Mouse (Mus musculus): ENCODE results near the gene Frg2f1. TPM values are rescaled to one million over a fixed set of nuclear protein-coding genes. Genes with fewer than 3 reads are reported as not detected.
"Not testable (repeated sequence)": the region's sequence is repeated elsewhere in the genome, so short reads cannot be mapped to it uniquely, and the experiment has no call there.

Gene Frg2f1
- polyA plus RNA-seq, 1 experiment from 2014 or later, result 10.4 TPM

DNA sequence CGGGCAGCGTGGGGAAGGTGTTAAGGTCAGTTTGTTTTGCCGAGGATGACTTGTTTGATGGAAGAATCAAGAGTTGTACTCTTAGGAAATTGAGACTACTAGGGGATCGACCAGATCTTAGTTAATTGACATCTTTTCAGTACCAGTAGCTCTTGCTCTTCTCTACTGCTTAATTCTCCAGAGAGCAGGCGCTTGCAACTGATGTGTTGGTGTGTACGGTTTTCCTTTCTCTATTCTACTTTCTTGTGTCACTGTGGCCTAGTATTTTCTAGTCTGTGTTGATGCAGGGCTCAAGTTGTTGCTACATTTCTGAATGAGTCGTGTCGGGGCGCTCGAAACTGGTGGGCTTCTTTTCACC lies 1.2 kb upstream of the Frg2f1 start:
- no peak for ATAC-seq (ENCODE audit: low read depth)
- Histone ChIP-seq H3K9ac (replicated peaks; ENCODE audit: low read depth, low read length) (peak overlapping the region; percentile 94), H3K27me3 (ENCODE audit: control insufficient read depth, insufficient read depth, low read length) (no peaks in the 10 kb centered on the region), H3K4me2 (ENCODE audit: low read depth, low read length) (peak overlapping the region; percentile 76), H3K27ac (ENCODE audit: low read depth, low read length) (peak overlapping the region; percentile 97), H3K9me3 (ENCODE audit: control insufficient read depth, low read length) (no peaks in the 10 kb centered on the region), H3K36me3 (ENCODE audit: control insufficient read depth, insufficient read depth, low read length) (no peaks in the 10 kb centered on the region), H3K4me3 (ENCODE audit: low read depth, low read length) (peak overlapping the region; percentile 96), H3K4me1 (ENCODE audit: control insufficient read depth, insufficient read depth, low read length) (peaks cover 6% of the 10 kb centered on the region; the same call in 1 of the 2 replicates)
- WGBS, result 7% methylated on average over 10 of the region's 10 CpGs

DNA sequence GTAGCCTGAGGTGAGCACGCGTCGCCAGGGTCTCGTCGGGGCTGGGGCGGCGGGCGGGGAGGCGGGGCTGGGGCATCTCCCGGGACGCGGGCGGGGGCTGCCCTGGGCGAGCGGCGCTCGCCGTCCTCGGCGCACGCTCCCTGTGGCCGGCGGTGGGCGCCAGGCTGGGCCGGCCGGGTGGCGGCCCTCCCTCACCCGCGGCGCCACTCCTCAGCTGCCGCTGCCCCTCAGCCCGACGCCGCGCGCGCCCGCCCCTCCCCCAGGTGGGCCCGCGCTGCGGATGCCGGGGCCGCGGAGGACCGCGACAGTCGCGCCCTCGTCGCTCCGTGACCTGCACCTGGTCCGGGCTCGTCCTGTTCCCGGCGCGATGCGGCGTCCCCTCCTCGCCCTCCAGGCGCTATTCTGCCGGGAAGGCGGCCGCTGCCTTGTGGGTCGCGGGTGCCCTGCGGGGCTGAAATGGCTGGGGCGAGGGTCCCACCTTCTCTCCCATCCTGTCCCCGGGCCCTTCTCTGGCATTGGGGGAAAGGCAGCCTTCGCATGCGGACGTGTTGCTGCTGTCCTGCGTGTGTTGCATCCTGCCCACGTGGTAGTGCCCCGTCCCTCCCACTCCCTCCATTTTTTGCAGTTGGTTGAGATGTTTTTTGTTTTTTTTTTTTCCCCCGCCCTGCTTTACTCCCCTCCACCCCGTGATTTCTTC lies 655 bp upstream of the Frg2f1 start:
- Histone ChIP-seq H3K27ac (ENCODE audit: low read depth, low read length) (peak overlapping the region; percentile 97), H3K9ac (replicated peaks; ENCODE audit: low read depth, low read length) (peak overlapping the region; percentile 94), H3K4me2 (ENCODE audit: low read depth, low read length) (peak overlapping the region; percentile 76), H3K4me1 (ENCODE audit: control insufficient read depth, insufficient read depth, low read length) (peaks cover 6% of the 10 kb centered on the region; the same call in 1 of the 2 replicates), H3K27me3 (ENCODE audit: control insufficient read depth, insufficient read depth, low read length) (no peaks in the 10 kb centered on the region), H3K9me3 (ENCODE audit: control insufficient read depth, low read length) (no peaks in the 10 kb centered on the region), H3K36me3 (ENCODE audit: control insufficient read depth, insufficient read depth, low read length) (no peaks in the 10 kb centered on the region), H3K4me3 (ENCODE audit: low read depth, low read length) (peak overlapping the region; percentile 96)
- peak; percentile 84 for ATAC-seq (ENCODE audit: low read depth)
- under 1% methylated on average over 34 of the region's 76 CpGs for WGBS

- Histone ChIP-seq H3K9me3 (ENCODE audit: control insufficient read depth, low read length) (no peaks in the 10 kb centered on the region), H3K9ac (replicated peaks; ENCODE audit: low read depth, low read length) (no peak overlapping the region), H3K27ac (ENCODE audit: low read depth, low read length) (no peak overlapping the region), H3K4me3 (ENCODE audit: low read depth, low read length) (no peak overlapping the region), H3K4me1 (ENCODE audit: control insufficient read depth, insufficient read depth, low read length) (peaks cover 6% of the 10 kb centered on the region; the same call in 1 of the 2 replicates), H3K36me3 (ENCODE audit: control insufficient read depth, insufficient read depth, low read length) (no peaks in the 10 kb centered on the region), H3K27me3 (ENCODE audit: control insufficient read depth, insufficient read depth, low read length) (no peaks in the 10 kb centered on the region), H3K4me2 (ENCODE audit: low read depth, low read length) (no peak overlapping the region)
- 86% methylated on average over 4 of the region's 4 CpGs for WGBS
- no peak for ATAC-seq (ENCODE audit: low read depth)
These were observed 1.9 kb downstream of the Frg2f1 start for GRCm38 (mm10) chr4:119537436-119537835.

- not testable (repeated sequence) for H3K9me3 ChIP-seq (ENCODE audit: control insufficient read depth, low read length); H3K9ac ChIP-seq (replicated peaks; ENCODE audit: low read depth, low read length); H3K36me3 ChIP-seq (ENCODE audit: control insufficient read depth, insufficient read depth, low read length); H3K4me3 ChIP-seq (ENCODE audit: low read depth, low read length); H3K4me1 ChIP-seq (ENCODE audit: control insufficient read depth, insufficient read depth, low read length); ATAC-seq (ENCODE audit: low read depth); H3K4me2 ChIP-seq (ENCODE audit: low read depth, low read length); H3K27me3 ChIP-seq (ENCODE audit: control insufficient read depth, insufficient read depth, low read length); H3K27ac ChIP-seq (ENCODE audit: low read depth, low read length)
- 90% methylated on average over 4 of the region's 4 CpGs for WGBS
These were observed 2.7 kb downstream of the Frg2f1 start, which contains the start of gene Foxj3 for GRCm38 (mm10) chr4:119536615-119537014. Gene Foxj3 (plus strand): TSS chr4:119537004.

DNA sequence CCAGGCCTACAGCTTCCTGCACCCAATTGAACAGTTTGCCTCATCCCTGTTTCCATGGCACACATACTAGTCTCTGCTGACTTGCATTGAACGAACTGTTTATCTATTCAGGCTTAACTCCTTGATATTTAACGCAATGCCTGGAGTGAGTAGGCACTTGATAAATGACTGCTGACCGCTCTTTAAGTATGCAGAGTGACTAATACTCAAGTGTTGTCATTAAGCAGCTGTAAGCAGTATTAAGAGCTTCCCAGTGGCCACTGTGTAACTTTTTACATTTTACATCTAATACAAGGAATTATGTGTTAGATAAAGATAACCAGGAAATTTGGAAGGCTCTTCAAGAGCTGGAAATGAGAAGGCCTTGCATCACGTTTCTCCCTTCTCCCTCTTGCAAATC lies 4.2 kb downstream of the Frg2f1 start:
- Histone ChIP-seq H3K36me3 (ENCODE audit: control insufficient read depth, insufficient read depth, low read length) (no peaks in the 10 kb centered on the region), H3K4me2 (ENCODE audit: low read depth, low read length) (no peak overlapping the region), H3K4me3 (ENCODE audit: low read depth, low read length) (no peak overlapping the region), H3K9ac (replicated peaks; ENCODE audit: low read depth, low read length) (no peak overlapping the region), H3K27ac (ENCODE audit: low read depth, low read length) (no peak overlapping the region), H3K4me1 (ENCODE audit: control insufficient read depth, insufficient read depth, low read length) (no peaks in the 10 kb centered on the region), H3K9me3 (ENCODE audit: control insufficient read depth, low read length) (no peaks in the 10 kb centered on the region), H3K27me3 (ENCODE audit: control insufficient read depth, insufficient read depth, low read length) (no peaks in the 10 kb centered on the region)
- ATAC-seq (ENCODE audit: low read depth), result no peak
- WGBS, result 54% methylated on average over 4 of the region's 4 CpGs

GRCm38 (mm10) chr4:119531813-119532212 lies 7.5 kb downstream of the Frg2f1 start:
- Histone ChIP-seq H3K9me3 (ENCODE audit: control insufficient read depth, low read length) (no peaks in the 10 kb centered on the region), H3K27me3 (ENCODE audit: control insufficient read depth, insufficient read depth, low read length) (no peaks in the 10 kb centered on the region), H3K36me3 (ENCODE audit: control insufficient read depth, insufficient read depth, low read length) (no peaks in the 10 kb centered on the region), H3K4me3 (ENCODE audit: low read depth, low read length) (no peak overlapping the region), H3K27ac (ENCODE audit: low read depth, low read length) (no peak overlapping the region), H3K9ac (replicated peaks; ENCODE audit: low read depth, low read length) (no peak overlapping the region), H3K4me1 (ENCODE audit: control insufficient read depth, insufficient read depth, low read length) (no peaks in the 10 kb centered on the region), H3K4me2 (ENCODE audit: low read depth, low read length) (no peak overlapping the region)
- 73% methylated on average over 2 of the region's 2 CpGs for WGBS
- no peak for ATAC-seq (ENCODE audit: low read depth)

DNA sequence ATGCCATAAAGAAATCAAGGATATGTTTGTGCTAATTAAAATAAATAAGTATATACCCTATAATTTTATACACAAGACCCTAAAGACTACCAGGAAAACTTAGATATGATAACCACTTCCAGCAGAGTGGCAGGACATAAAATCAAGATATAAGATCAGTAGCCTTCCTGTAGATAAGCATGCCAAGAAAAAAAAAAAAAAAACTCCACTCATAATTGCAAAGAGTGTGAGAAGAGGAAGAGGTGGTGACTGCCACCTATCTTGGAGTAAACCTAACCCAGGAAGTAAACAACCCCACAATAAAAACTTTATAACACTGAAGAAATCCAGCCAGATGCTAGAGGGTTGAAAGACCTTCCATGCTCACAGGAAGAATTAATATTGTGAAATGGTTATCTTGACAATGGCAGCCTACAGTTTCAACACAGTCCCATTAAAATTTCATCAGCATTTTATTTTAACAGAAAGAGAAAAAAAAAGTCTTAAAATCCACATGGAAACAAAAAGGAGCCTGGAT lies 12.9 kb downstream of the Frg2f1 start:
- Histone ChIP-seq H3K4me1 (ENCODE audit: control insufficient read depth, insufficient read depth, low read length) (0 out of 2 replicates have a peak, but pooled peaks cover 5% of the 10 kb centered on the region), H3K27me3 (ENCODE audit: control insufficient read depth, insufficient read depth, low read length) (no peaks in the 10 kb centered on the region), H3K9ac (replicated peaks; ENCODE audit: low read depth, low read length) (no peak overlapping the region), H3K4me3 (ENCODE audit: low read depth, low read length) (no peak overlapping the region), H3K27ac (ENCODE audit: low read depth, low read length) (no peak overlapping the region), H3K36me3 (ENCODE audit: control insufficient read depth, insufficient read depth, low read length) (no peaks in the 10 kb centered on the region), H3K4me2 (ENCODE audit: low read depth, low read length) (no peak overlapping the region), H3K9me3 (ENCODE audit: control insufficient read depth, low read length) (no peaks in the 10 kb centered on the region)
- no peak for ATAC-seq (ENCODE audit: low read depth)

GRCm38 (mm10) chr4:119524466-119524865 lies 14.9 kb downstream of the Frg2f1 start:
- Histone ChIP-seq H3K4me1 (ENCODE audit: control insufficient read depth, insufficient read depth, low read length) (0 out of 2 replicates have a peak, but pooled peaks cover 5% of the 10 kb centered on the region), H3K9me3 (ENCODE audit: control insufficient read depth, low read length) (no peaks in the 10 kb centered on the region), H3K27ac (ENCODE audit: low read depth, low read length) (peak overlapping the region; percentile 72), H3K4me3 (ENCODE audit: low read depth, low read length) (no peak overlapping the region), H3K27me3 (ENCODE audit: control insufficient read depth, insufficient read depth, low read length) (no peaks in the 10 kb centered on the region), H3K36me3 (ENCODE audit: control insufficient read depth, insufficient read depth, low read length) (no peaks in the 10 kb centered on the region), H3K9ac (replicated peaks; ENCODE audit: low read depth, low read length) (no peak overlapping the region), H3K4me2 (ENCODE audit: low read depth, low read length) (no peak overlapping the region)
- WGBS, result 92% methylated on average over 2 of the region's 2 CpGs
- no peak for ATAC-seq (ENCODE audit: low read depth)

- 76% methylated on average over 1 of the region's 1 CpGs for WGBS
- Histone ChIP-seq H3K9me3 (ENCODE audit: control insufficient read depth, low read length) (no peaks in the 10 kb centered on the region), H3K36me3 (ENCODE audit: control insufficient read depth, insufficient read depth, low read length) (no peaks in the 10 kb centered on the region), H3K27me3 (ENCODE audit: control insufficient read depth, insufficient read depth, low read length) (no peaks in the 10 kb centered on the region), H3K9ac (replicated peaks; ENCODE audit: low read depth, low read length) (no peak overlapping the region), H3K4me3 (ENCODE audit: low read depth, low read length) (no peak overlapping the region), H3K27ac (ENCODE audit: low read depth, low read length) (peak overlapping the region; percentile 72), H3K4me2 (ENCODE audit: low read depth, low read length) (no peak overlapping the region), H3K4me1 (ENCODE audit: control insufficient read depth, insufficient read depth, low read length) (0 out of 2 replicates have a peak, but pooled peaks cover 5% of the 10 kb centered on the region)
- no peak for ATAC-seq (ENCODE audit: low read depth)
These were observed 15.3 kb downstream of the Frg2f1 start for GRCm38 (mm10) chr4:119524010-119524409.

Data from neural tube, embryonic 14.5 days (tissue).